Mouse (Mus musculus) liver, embryonic 16.5 days (tissue): ENCODE measurements around the gene Kcnn1. TPM values are rescaled to one million over a fixed set of nuclear protein-coding genes. Genes with fewer than 3 reads are reported as not detected.
A peak's percentile ranks its signal among the peaks of the same experiment; 100 is the strongest.

ENCODE experiments used
- ATAC-seq: fragments of 200-750 bp; cut with Nextera tagmentation; 2 replicates; pipeline ENCODE4 v1.8.0; 2017; ENCODE audit warnings: low read depth, mild to moderate bottlenecking, moderate number of reproducible peaks, moderate library complexity
- H3K27ac ChIP-seq: fragments of 300-500 bp; sonication (generic); 2 replicates; pipeline ENCODE4 v1.5.1; 2014; ENCODE audit warnings: mild to moderate bottlenecking, low read length
- H3K27me3 ChIP-seq: fragments of 300-500 bp; sonication (generic); 2 replicates; pipeline ENCODE4 v1.6.1; 2014; ENCODE audit warnings: low read depth, low read length, mixed read lengths; ENCODE audit not compliant: control insufficient read depth, insufficient read depth
- H3K36me3 ChIP-seq: fragments of 300-500 bp; sonication (generic); 2 replicates; pipeline ENCODE4 v1.6.1; 2014; ENCODE audit warnings: mild to moderate bottlenecking; ENCODE audit not compliant: control insufficient read depth, insufficient read depth
- H3K4me1 ChIP-seq: fragments of 300-500 bp; sonication (generic); 2 replicates; pipeline ENCODE4 v1.6.1; 2014; ENCODE audit warnings: low read depth, low read length, mixed read lengths; ENCODE audit not compliant: control insufficient read depth
- H3K4me2 ChIP-seq: fragments of 300-500 bp; sonication (generic); 2 replicates; pipeline ENCODE4 v1.6.1; 2014; ENCODE audit warnings: low read depth, low read length, mixed read lengths
- H3K4me3 ChIP-seq: fragments of 300-500 bp; sonication (generic); 2 replicates; pipeline ENCODE4 v1.5.1; 2014; ENCODE audit warnings: low read depth, mild to moderate bottlenecking, low read length
- H3K9ac ChIP-seq: fragments of 300-500 bp; sonication (generic); 2 replicates; pipeline ENCODE4 v1.6.1; 2014; ENCODE audit warnings: low read depth, low read length
- H3K9me3 ChIP-seq: fragments of 300-500 bp; sonication (generic); replicated peaks from 2 replicates; pipeline ENCODE4 v1.6.1; 2016; ENCODE audit warnings: low read length; ENCODE audit not compliant: control insufficient read depth
- WGBS: fragments of 180-500 bp; shearing (Covaris S2); extraction: QIAGEN DNeasy Blood & Tissue Kit; methylation state at CpG from one replicate; pipeline ENCODE4 v1.1.7; 2014; ENCODE audit not compliant: insufficient replicate concordance; 5-methylcytosine and 5-hydroxymethylcytosine counted together
- polyA plus RNA-seq: library from polyadenylated mRNA; unstranded; fragments of >200 nt; fragmentation: Nextera tagmentation; extraction: Ambion mirVana; gene quantifications from 2 replicates; pipeline ENCODE4 v1.2.1, GENCODE M21; 2015

Kcnn1 gene
- polyA plus RNA-seq, 1 experiment from 2014 or later, result 0.46 TPM

GRCm38 (mm10) chr8:70807304-70807703 is 55.8 kb downstream of the Kcnn1 start:
- Histone ChIP-seq H3K9ac (no peak overlapping the region), H3K4me1 (peaks cover 47% of the 10 kb centered on the region), H3K27me3 (peaks cover 9% of the 10 kb centered on the region; the same call in 1 of the 2 replicates), H3K27ac (peak overlapping the region; percentile 60), H3K4me2 (no peak overlapping the region), H3K4me3 (no peak overlapping the region), H3K36me3 (no peaks in the 10 kb centered on the region), H3K9me3 (no peaks in the 10 kb centered on the region)
- no peak for ATAC-seq
- WGBS, result 62% methylated on average over 1 of the region's 1 CpGs

- WGBS, result 29% methylated on average over 4 of the region's 4 CpGs
Measured at GRCm38 (mm10) chr8:70806541-70806940, 56.5 kb downstream of the Kcnn1 start.

GRCm38 (mm10) chr8:70804481-70805206 is 58.4 kb downstream of the Kcnn1 start, which contains the start of gene Mast3:
Gene Mast3, minus strand, starts transcription at chr8:70805054.
- H3K4me2 ChIP-seq, result peak within 1 kb of the TSS; percentile 99
- H3K36me3 ChIP-seq, result no peaks in the 10 kb centered on the region
- ATAC-seq, result peak; percentile 95
- peaks cover 49% of the 10 kb centered on the region for H3K4me1 ChIP-seq
- H3K27me3 ChIP-seq, result peaks cover 18% of the 10 kb centered on the region
- H3K4me3 ChIP-seq, result peak within 1 kb of the TSS; percentile 68
- no peaks in the 10 kb centered on the region for H3K9me3 ChIP-seq
- peak within 1 kb of the TSS; percentile 73 for H3K27ac ChIP-seq
- 1% methylated on average over 44 of the region's 45 CpGs for WGBS
- peak within 1 kb of the TSS; percentile 48 for H3K9ac ChIP-seq

More at GRCm38 (mm10) chr8:70806541-70806940, 56.5 kb downstream of the Kcnn1 start:
- H3K9ac ChIP-seq, result no peak overlapping the region
- peaks cover 9% of the 10 kb centered on the region; the same call in 1 of the 2 replicates for H3K27me3 ChIP-seq
- H3K4me1 ChIP-seq, result peaks cover 49% of the 10 kb centered on the region
- H3K4me3 ChIP-seq, result no peak overlapping the region
- no peak for ATAC-seq
- no peaks in the 10 kb centered on the region for H3K36me3 ChIP-seq
- 0 out of 2 replicates have a peak overlapping the region, but pooled peaks have one; percentile 4 for H3K4me2 ChIP-seq
- peak overlapping the region; percentile 60 for H3K27ac ChIP-seq
- no peaks in the 10 kb centered on the region for H3K9me3 ChIP-seq

- peak overlapping the region; percentile 73 for H3K27ac ChIP-seq
- ATAC-seq, result peak; percentile 23
- H3K9ac ChIP-seq, result peak overlapping the region; percentile 48
- H3K27me3 ChIP-seq, result peaks cover 25% of the 10 kb centered on the region
- no peaks in the 10 kb centered on the region for H3K9me3 ChIP-seq
- 1% methylated on average over 47 of the region's 47 CpGs for WGBS
- peak overlapping the region; percentile 99 for H3K4me2 ChIP-seq
- peak overlapping the region; percentile 68 for H3K4me3 ChIP-seq
- no peaks in the 10 kb centered on the region for H3K36me3 ChIP-seq
- peaks cover 49% of the 10 kb centered on the region for H3K4me1 ChIP-seq
Measured at GRCm38 (mm10) chr8:70803761-70804480, 59.1 kb downstream of the Kcnn1 start.

GRCm38 (mm10) chr8:70802786-70803510 is 60.1 kb downstream of the Kcnn1 start:
- Histone ChIP-seq H3K4me2 (peak overlapping the region; percentile 99), H3K9me3 (no peaks in the 10 kb centered on the region), H3K27ac (no peak overlapping the region), H3K27me3 (peaks cover 35% of the 10 kb centered on the region), H3K4me3 (peak overlapping the region; percentile 68), H3K9ac (no peak overlapping the region; the same call in 1 of the 2 replicates), H3K36me3 (no peaks in the 10 kb centered on the region), H3K4me1 (peaks cover 49% of the 10 kb centered on the region)
- 62% methylated on average over 11 of the region's 11 CpGs for WGBS
- ATAC-seq, result no peak

- Histone ChIP-seq H3K27me3 (peaks cover 40% of the 10 kb centered on the region), H3K36me3 (no peaks in the 10 kb centered on the region)
Measured at GRCm38 (mm10) chr8:70801830-70802229, 61.2 kb downstream of the Kcnn1 start.

GRCm38 (mm10) chr8:70801156-70801555 is 61.9 kb downstream of the Kcnn1 start:
- 33% methylated on average over 15 of the region's 15 CpGs for WGBS

More at GRCm38 (mm10) chr8:70801830-70802229, 61.2 kb downstream of the Kcnn1 start:
- 71% methylated on average over 1 of the region's 1 CpGs for WGBS
- H3K4me3 ChIP-seq, result no peak overlapping the region
- no peak overlapping the region for H3K9ac ChIP-seq
- H3K4me2 ChIP-seq, result no peak overlapping the region
- H3K27ac ChIP-seq, result no peak overlapping the region
- peaks cover 52% of the 10 kb centered on the region for H3K4me1 ChIP-seq
- no peaks in the 10 kb centered on the region for H3K9me3 ChIP-seq
- ATAC-seq, result no peak

GRCm38 (mm10) chr8:70800648-70801047 is 62.4 kb downstream of the Kcnn1 start:
- no peaks in the 10 kb centered on the region for H3K9me3 ChIP-seq
- H3K4me3 ChIP-seq, result no peak overlapping the region
- H3K36me3 ChIP-seq, result no peaks in the 10 kb centered on the region
- H3K4me2 ChIP-seq, result no peak overlapping the region
- WGBS, result 54% methylated on average over 10 of the region's 10 CpGs
- peaks cover 37% of the 10 kb centered on the region for H3K27me3 ChIP-seq
- H3K4me1 ChIP-seq, result peaks cover 52% of the 10 kb centered on the region
- H3K9ac ChIP-seq, result no peak overlapping the region
- no peak overlapping the region for H3K27ac ChIP-seq
- ATAC-seq, result no peak

More at GRCm38 (mm10) chr8:70801156-70801555, 61.9 kb downstream of the Kcnn1 start:
- no peak for ATAC-seq
- no peaks in the 10 kb centered on the region for H3K9me3 ChIP-seq
- no peak overlapping the region for H3K9ac ChIP-seq
- no peak overlapping the region for H3K27ac ChIP-seq
- H3K4me3 ChIP-seq, result no peak overlapping the region
- no peaks in the 10 kb centered on the region for H3K36me3 ChIP-seq
- peaks cover 40% of the 10 kb centered on the region for H3K27me3 ChIP-seq
- no peak overlapping the region for H3K4me2 ChIP-seq
- H3K4me1 ChIP-seq, result peaks cover 54% of the 10 kb centered on the region
